Mouse (Mus musculus) spleen, adult 18-20 months (tissue): ENCODE measurements around the gene Mesp2.
"Not testable (repeated sequence)": the region's sequence is repeated elsewhere in the genome, so short reads cannot be mapped to it uniquely, and the experiment has no call there.

Experiments used
- DNase-seq, 2 experiments: peaks; one replicate each; pipeline ENCODE4 v3.0.0; 2022; ENCODE audit warnings: mixed read lengths in 2 of 2

The Mesp2 gene

GRCm38 (mm10) chr7:79810611-79811506 lies at the start of gene Mesp2:
TSS of gene Mesp2 (plus strand) at chr7:79810727.
- DNase-seq: peak; percentile 47 to 62

- DNase-seq: no peak
Observed at GRCm38 (mm10) chr7:79761124-79761876, 49.2 kb upstream of the Mesp2 start.

- no peak for DNase-seq
Observed at GRCm38 (mm10) chr7:79762106-79762505, 48.4 kb upstream of the Mesp2 start.

- DNase-seq: no peak
Observed at GRCm38 (mm10) chr7:79765991-79766390, 44.5 kb upstream of the Mesp2 start.

GRCm38 (mm10) chr7:79769664-79770063 lies 40.9 kb upstream of the Mesp2 start:
- DNase-seq: no peak

- no peak for DNase-seq
Observed at GRCm38 (mm10) chr7:79771561-79772512, 38.7 kb upstream of the Mesp2 start.

- peak in 1 of 2 experiments; percentile 67 for DNase-seq
Observed at GRCm38 (mm10) chr7:79780647-79781626, 29.6 kb upstream of the Mesp2 start.

GRCm38 (mm10) chr7:79781826-79782515 lies 28.6 kb upstream of the Mesp2 start:
- DNase-seq: no peak

GRCm38 (mm10) chr7:79782516-79782855 lies 28.0 kb upstream of the Mesp2 start:
- no peak for DNase-seq

- DNase-seq: peak in 1 of 2 experiments; percentile 58
Observed at GRCm38 (mm10) chr7:79786295-79786694, 24.2 kb upstream of the Mesp2 start.

GRCm38 (mm10) chr7:79789812-79790211 lies 20.7 kb upstream of the Mesp2 start:
- not testable (repeated sequence) for DNase-seq

- no peak for DNase-seq
Observed at GRCm38 (mm10) chr7:79792635-79793421, 17.7 kb upstream of the Mesp2 start.

- no peak for DNase-seq
Observed at GRCm38 (mm10) chr7:79793688-79794087, 16.8 kb upstream of the Mesp2 start, which contains the start of gene Mesp1. TSS of gene Mesp1 (minus strand) at chr7:79793788.

- no peak for DNase-seq
Observed at GRCm38 (mm10) chr7:79798606-79799005, 11.9 kb upstream of the Mesp2 start.

- peak in 1 of 2 experiments; percentile 60 for DNase-seq
Observed at GRCm38 (mm10) chr7:79799048-79799447, 11.5 kb upstream of the Mesp2 start.

- DNase-seq: no peak
Observed at GRCm38 (mm10) chr7:79799506-79799905, 11.0 kb upstream of the Mesp2 start.

- no peak for DNase-seq
Observed at GRCm38 (mm10) chr7:79800336-79800735, 10.2 kb upstream of the Mesp2 start.

GRCm38 (mm10) chr7:79801391-79801790 lies 9.1 kb upstream of the Mesp2 start:
- no peak for DNase-seq

GRCm38 (mm10) chr7:79802037-79802436 lies 8.5 kb upstream of the Mesp2 start:
- DNase-seq: no peak

GRCm38 (mm10) chr7:79803887-79804286 lies 6.6 kb upstream of the Mesp2 start:
- no peak for DNase-seq
